Mouse (Mus musculus) midbrain, embryonic 14.5 days (tissue): ENCODE measurements at regions not wholly inside any gene's neighbourhood (a gene's known extent, or its start where the extent isn't known, plus 50 kb on each side); places are given as distances from the start of the nearest gene placed in this dataset.

Experiments used
- ATAC-seq: fragments of 200-750 bp; cut with Nextera tagmentation; 2 replicates; pipeline ENCODE4 v1.8.0; 2017; ENCODE audit warnings: moderate number of reproducible peaks, moderate library complexity; ENCODE audit not compliant: low FRiP score, low TSS enrichment
- DNase-seq: peaks from one replicate; pipeline ENCODE4 v3.0.0-alpha.2; 2015
- H3K27ac ChIP-seq: fragments of 300-500 bp; sonication (generic); replicated peaks from 2 replicates; pipeline ENCODE4 v1.5.1; 2014; ENCODE audit warnings: mild to moderate bottlenecking, low read depth, low read length, moderate library complexity
- H3K27me3 ChIP-seq: fragments of 300-500 bp; sonication (generic); 2 replicates; pipeline ENCODE4 v1.6.1; 2014; ENCODE audit warnings: low read length, control low read depth, mixed read lengths; ENCODE audit not compliant: control insufficient read depth, insufficient read depth
- H3K36me3 ChIP-seq: fragments of 300-500 bp; sonication (generic); 2 replicates; pipeline ENCODE4 v1.6.1; 2014; ENCODE audit warnings: low read length, control low read depth; ENCODE audit not compliant: control insufficient read depth, insufficient read depth
- H3K4me1 ChIP-seq: fragments of 300-500 bp; sonication (generic); 2 replicates; pipeline ENCODE4 v1.6.1; 2014; ENCODE audit warnings: mild to moderate bottlenecking, antibody characterized with exemption, low read length, control low read depth; ENCODE audit not compliant: control insufficient read depth, insufficient read depth
- H3K4me2 ChIP-seq: fragments of 300-500 bp; sonication (generic); 2 replicates; pipeline ENCODE4 v1.6.1; 2014; ENCODE audit warnings: mild to moderate bottlenecking, low read length, moderate library complexity
- H3K4me3 ChIP-seq: fragments of 300-500 bp; sonication (generic); replicated peaks from 2 replicates; pipeline ENCODE4 v1.5.1; 2014; ENCODE audit warnings: low read depth, low read length
- H3K9ac ChIP-seq: fragments of 300-500 bp; sonication (generic); replicated peaks from 2 replicates; pipeline ENCODE4 v1.6.1; 2014; ENCODE audit warnings: mild to moderate bottlenecking, low read length, moderate library complexity
- H3K9me3 ChIP-seq: fragments of 300-500 bp; sonication (generic); 2 replicates; pipeline ENCODE4 v1.6.1; 2016; ENCODE audit warnings: low read length, control low read depth, mixed read lengths; ENCODE audit not compliant: control insufficient read depth
- WGBS: fragments of 180-500 bp; shearing (Covaris S2); extraction: QIAGEN DNeasy Blood & Tissue Kit; methylation state at CpG from one replicate; pipeline ENCODE4 v1.1.7; 2014; 5-methylcytosine and 5-hydroxymethylcytosine counted together

GRCm38 (mm10) chr2:99726501-99726900, 1059.4 kb upstream of the Gm10800 start:
- H3K27me3 ChIP-seq, result no peaks in the 10 kb centered on the region
- no peak overlapping the region for H3K9ac ChIP-seq
- peak; percentile 14 for DNase-seq
- H3K4me1 ChIP-seq, result no peaks in the 10 kb centered on the region
- H3K4me2 ChIP-seq, result no peak overlapping the region
- ATAC-seq, result no peak
- WGBS, result 69% methylated on average over 2 of the region's 2 CpGs
- no peaks in the 10 kb centered on the region for H3K9me3 ChIP-seq
- no peaks in the 10 kb centered on the region for H3K36me3 ChIP-seq
- H3K27ac ChIP-seq, result no peak overlapping the region
- H3K4me3 ChIP-seq, result no peak overlapping the region

DNA sequence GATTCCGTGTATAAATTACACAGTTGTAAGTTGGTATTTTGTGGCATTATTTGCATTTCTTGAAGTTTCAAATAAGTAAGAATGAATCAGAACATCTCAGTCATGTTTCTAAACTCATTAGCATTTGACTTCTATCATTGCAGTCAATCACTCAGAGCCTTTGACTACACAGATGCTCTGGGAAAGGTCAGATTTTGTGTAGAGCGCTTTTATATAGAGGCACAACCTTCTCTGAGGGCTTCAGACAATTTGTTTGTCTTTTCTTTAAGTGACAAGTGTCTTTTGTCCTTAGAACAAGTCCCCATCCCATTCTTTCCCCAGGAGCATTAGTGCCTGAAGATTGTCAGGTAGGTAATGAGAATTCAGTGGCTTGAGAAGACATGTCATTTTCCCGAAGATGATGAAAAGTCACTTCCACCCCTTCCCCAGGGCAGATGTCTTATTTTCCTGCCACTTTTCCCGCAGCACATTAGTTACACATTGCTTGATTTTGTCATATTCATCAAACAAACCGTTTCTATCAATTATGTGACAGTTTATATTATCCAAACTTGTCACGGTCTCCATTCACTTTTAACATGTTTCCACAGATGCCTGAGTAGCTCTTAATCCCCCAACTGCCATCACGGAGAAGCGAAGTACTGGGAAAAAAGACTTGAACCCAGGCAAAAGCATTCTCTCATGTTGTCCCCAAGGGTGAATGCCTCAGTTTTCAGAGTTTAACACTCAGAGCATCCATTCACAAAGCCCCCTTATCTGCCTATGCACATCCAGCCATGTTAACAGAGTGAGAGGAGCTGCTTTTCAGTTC, 1035.3 kb upstream of the Gm10800 start:
- Histone ChIP-seq H3K27ac (no peak overlapping the region), H3K9me3 (no peaks in the 10 kb centered on the region), H3K4me1 (no peaks in the 10 kb centered on the region), H3K4me2 (no peak overlapping the region), H3K27me3 (no peaks in the 10 kb centered on the region), H3K36me3 (no peaks in the 10 kb centered on the region), H3K4me3 (no peak overlapping the region), H3K9ac (no peak overlapping the region)
- ATAC-seq (peak; percentile 48; the same call in 1 of the 2 replicates), DNase-seq (peak; percentile 31)
- WGBS, result 10% methylated on average over 8 of the region's 8 CpGs

DNA sequence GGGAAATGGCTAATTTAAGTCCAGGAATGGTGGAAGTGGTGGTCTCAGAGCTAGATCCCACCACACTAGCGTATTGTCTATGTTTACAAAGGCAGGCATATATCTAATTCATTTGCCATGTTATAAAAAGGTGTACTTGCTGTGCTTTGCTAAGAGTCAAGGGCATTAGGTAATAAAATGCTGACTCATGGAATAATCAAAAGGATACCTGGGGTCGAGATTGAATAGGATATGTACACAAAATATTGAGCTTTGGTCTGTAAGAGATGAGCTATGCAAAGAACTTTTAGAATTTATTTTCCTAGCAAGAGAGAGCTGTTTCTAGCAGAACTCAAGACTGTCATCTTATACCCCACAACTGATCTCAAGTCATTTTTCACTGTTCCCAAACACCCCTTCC, 1025.6 kb upstream of the Gm10800 start:
- Histone ChIP-seq H3K9me3 (no peaks in the 10 kb centered on the region), H3K4me2 (no peak overlapping the region), H3K9ac (no peak overlapping the region), H3K4me1 (no peaks in the 10 kb centered on the region), H3K27me3 (no peaks in the 10 kb centered on the region), H3K36me3 (no peaks in the 10 kb centered on the region), H3K27ac (no peak overlapping the region), H3K4me3 (no peak overlapping the region)
- 81% methylated on average over 2 of the region's 2 CpGs for WGBS
- ATAC-seq (no peak), DNase-seq (no peak)
